Mouse (Mus musculus): ENCODE results near the gene Clca1.

DNA sequence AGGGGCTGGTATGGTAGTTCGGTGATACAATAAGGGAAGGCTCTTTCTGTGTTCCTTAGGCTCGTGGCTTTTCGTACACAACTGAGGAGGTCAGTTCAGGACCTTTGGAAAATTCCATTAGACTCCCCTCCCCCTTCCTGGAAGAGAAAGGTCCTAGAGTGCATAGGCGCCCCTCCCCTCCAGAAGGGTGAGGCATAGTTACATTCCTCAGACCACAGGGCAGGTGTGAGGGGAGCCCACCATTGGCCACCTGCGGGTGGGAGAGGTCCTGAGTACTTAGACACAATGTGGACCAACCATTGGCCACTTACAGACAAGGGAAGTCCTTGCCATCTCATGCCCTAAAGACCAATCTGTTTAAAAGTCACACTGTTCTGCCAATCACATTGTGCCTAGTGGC lies 46.7 kb downstream of the Clca1 start:
- TF ChIP-seq CTCF (IDR thresholded peaks at IDR 0.05; ENCODE audit: control insufficient read depth, insufficient read depth, insufficient read length) (no peak), MYOG (IDR thresholded peaks at IDR 0.05; ENCODE audit: control insufficient read depth, extremely low read depth, insufficient read length) (no peak)

Data from C2C12 (cell line).